Mouse (Mus musculus): ENCODE data around the gene Cmtm8. TPM values are rescaled to one million over a fixed set of nuclear protein-coding genes. Genes with fewer than 3 reads are reported as not detected.

Gene Cmtm8
- polyA plus RNA-seq, 1 experiment from 2014 or later = 62.3 TPM

- peaks cover 9% of the 10 kb centered on the region for H3K4me1 ChIP-seq (ENCODE audit: control insufficient read depth, low read depth, low read length)
- no peak overlapping the region for H3K4me2 ChIP-seq (ENCODE audit: low read depth, low read length)
- ATAC-seq (ENCODE audit: low read depth) = no peak
- no peak overlapping the region for H3K9ac ChIP-seq (ENCODE audit: low read depth, low read length)
- no peak overlapping the region for H3K4me3 ChIP-seq (ENCODE audit: low read depth, low read length)
- H3K9me3 ChIP-seq (replicated peaks; ENCODE audit: control insufficient read depth, low read length) = no peaks in the 10 kb centered on the region
- WGBS (ENCODE audit: insufficient replicate concordance) = 55% methylated on average over 4 of the region's 4 CpGs
- H3K27ac ChIP-seq (ENCODE audit: low read length) = no peak overlapping the region
- H3K36me3 ChIP-seq (ENCODE audit: control insufficient read depth, insufficient read depth) = no peaks in the 10 kb centered on the region; the same call in 1 of the 2 replicates
- H3K27me3 ChIP-seq (ENCODE audit: control insufficient read depth, insufficient read depth, low read depth, low read length) = no peaks in the 10 kb centered on the region
Observed at GRCm38 (mm10) chr9:114812001-114812400, 32.0 kb downstream of the Cmtm8 start.

- H3K4me2 ChIP-seq (ENCODE audit: low read depth, low read length) = peak overlapping the region; percentile 10; the same call in 1 of the 2 replicates
- peaks cover 3% of the 10 kb centered on the region for H3K4me1 ChIP-seq (ENCODE audit: control insufficient read depth, low read depth, low read length)
- no peak overlapping the region; the same call in 1 of the 2 replicates for H3K27ac ChIP-seq (ENCODE audit: low read length)
- no peaks in the 10 kb centered on the region; the same call in 1 of the 2 replicates for H3K36me3 ChIP-seq (ENCODE audit: control insufficient read depth, insufficient read depth)
- H3K4me3 ChIP-seq (ENCODE audit: low read depth, low read length) = no peak overlapping the region
- no peaks in the 10 kb centered on the region for H3K27me3 ChIP-seq (ENCODE audit: control insufficient read depth, insufficient read depth, low read depth, low read length)
- ATAC-seq (ENCODE audit: low read depth) = no peak; the same call in 1 of the 2 replicates
- H3K9ac ChIP-seq (ENCODE audit: low read depth, low read length) = no peak overlapping the region
- WGBS (ENCODE audit: insufficient replicate concordance) = 30% methylated on average over 11 of the region's 11 CpGs
- no peaks in the 10 kb centered on the region for H3K9me3 ChIP-seq (replicated peaks; ENCODE audit: control insufficient read depth, low read length)
Observed at GRCm38 (mm10) chr9:114810837-114811236, 33.1 kb downstream of the Cmtm8 start.

- Histone ChIP-seq H3K4me1 (ENCODE audit: control insufficient read depth, low read depth, low read length) (no peaks in the 10 kb centered on the region; the same call in none of the 2 replicates), H3K27ac (ENCODE audit: low read length) (no peak overlapping the region), H3K27me3 (ENCODE audit: control insufficient read depth, insufficient read depth, low read depth, low read length) (no peaks in the 10 kb centered on the region), H3K9me3 (replicated peaks; ENCODE audit: control insufficient read depth, low read length) (no peaks in the 10 kb centered on the region), H3K4me3 (ENCODE audit: low read depth, low read length) (no peak overlapping the region), H3K4me2 (ENCODE audit: low read depth, low read length) (no peak overlapping the region), H3K36me3 (ENCODE audit: control insufficient read depth, insufficient read depth) (no peaks in the 10 kb centered on the region), H3K9ac (ENCODE audit: low read depth, low read length) (no peak overlapping the region)
- 52% methylated on average over 5 of the region's 5 CpGs for WGBS (ENCODE audit: insufficient replicate concordance)
- 0 out of 2 replicates have a peak, but pooled peaks have one; percentile 30 for ATAC-seq (ENCODE audit: low read depth)
Observed at GRCm38 (mm10) chr9:114808671-114809070, 35.3 kb downstream of the Cmtm8 start.

GRCm38 (mm10) chr9:114807261-114807660 is 36.7 kb downstream of the Cmtm8 start:
- 35% methylated on average over 8 of the region's 8 CpGs for WGBS (ENCODE audit: insufficient replicate concordance)

GRCm38 (mm10) chr9:114805151-114805671 is 38.7 kb downstream of the Cmtm8 start:
- Histone ChIP-seq H3K4me2 (ENCODE audit: low read depth, low read length) (no peak overlapping the region), H3K27me3 (ENCODE audit: control insufficient read depth, insufficient read depth, low read depth, low read length) (no peaks in the 10 kb centered on the region), H3K9ac (ENCODE audit: low read depth, low read length) (no peak overlapping the region), H3K4me3 (ENCODE audit: low read depth, low read length) (no peak overlapping the region), H3K36me3 (ENCODE audit: control insufficient read depth, insufficient read depth) (no peaks in the 10 kb centered on the region), H3K27ac (ENCODE audit: low read length) (no peak overlapping the region), H3K4me1 (ENCODE audit: control insufficient read depth, low read depth, low read length) (no peaks in the 10 kb centered on the region; the same call in 1 of the 2 replicates), H3K9me3 (replicated peaks; ENCODE audit: control insufficient read depth, low read length) (no peaks in the 10 kb centered on the region)
- ATAC-seq (ENCODE audit: low read depth) = peak; percentile 69
- 75% methylated on average over 19 of the region's 19 CpGs for WGBS (ENCODE audit: insufficient replicate concordance)

More at GRCm38 (mm10) chr9:114807261-114807660, 36.7 kb downstream of the Cmtm8 start:
- no peaks in the 10 kb centered on the region for H3K27me3 ChIP-seq (ENCODE audit: control insufficient read depth, insufficient read depth, low read depth, low read length)
- no peaks in the 10 kb centered on the region for H3K36me3 ChIP-seq (ENCODE audit: control insufficient read depth, insufficient read depth)
- H3K4me2 ChIP-seq (ENCODE audit: low read depth, low read length) = no peak overlapping the region
- no peak overlapping the region for H3K9ac ChIP-seq (ENCODE audit: low read depth, low read length)
- no peak overlapping the region for H3K27ac ChIP-seq (ENCODE audit: low read length)
- no peak for ATAC-seq (ENCODE audit: low read depth)
- H3K9me3 ChIP-seq (replicated peaks; ENCODE audit: control insufficient read depth, low read length) = no peaks in the 10 kb centered on the region
- H3K4me1 ChIP-seq (ENCODE audit: control insufficient read depth, low read depth, low read length) = no peaks in the 10 kb centered on the region; the same call in none of the 2 replicates
- no peak overlapping the region for H3K4me3 ChIP-seq (ENCODE audit: low read depth, low read length)

- no peak overlapping the region for H3K9ac ChIP-seq (ENCODE audit: low read depth, low read length)
- H3K4me1 ChIP-seq (ENCODE audit: control insufficient read depth, low read depth, low read length) = no peaks in the 10 kb centered on the region
- no peak for ATAC-seq (ENCODE audit: low read depth)
- H3K4me3 ChIP-seq (ENCODE audit: low read depth, low read length) = no peak overlapping the region
- no peaks in the 10 kb centered on the region for H3K27me3 ChIP-seq (ENCODE audit: control insufficient read depth, insufficient read depth, low read depth, low read length)
- 58% methylated on average over 1 of the region's 1 CpGs for WGBS (ENCODE audit: insufficient replicate concordance)
- no peaks in the 10 kb centered on the region for H3K9me3 ChIP-seq (replicated peaks; ENCODE audit: control insufficient read depth, low read length)
- H3K4me2 ChIP-seq (ENCODE audit: low read depth, low read length) = no peak overlapping the region
- H3K36me3 ChIP-seq (ENCODE audit: control insufficient read depth, insufficient read depth) = no peaks in the 10 kb centered on the region
- no peak overlapping the region for H3K27ac ChIP-seq (ENCODE audit: low read length)
Observed at GRCm38 (mm10) chr9:114802191-114802590, 41.8 kb downstream of the Cmtm8 start.

GRCm38 (mm10) chr9:114801301-114801700 is 42.7 kb downstream of the Cmtm8 start:
- H3K4me3 ChIP-seq (ENCODE audit: low read depth, low read length) = no peak overlapping the region
- 72% methylated on average over 15 of the region's 15 CpGs for WGBS (ENCODE audit: insufficient replicate concordance)
- H3K36me3 ChIP-seq (ENCODE audit: control insufficient read depth, insufficient read depth) = no peaks in the 10 kb centered on the region
- H3K9ac ChIP-seq (ENCODE audit: low read depth, low read length) = no peak overlapping the region
- H3K27ac ChIP-seq (ENCODE audit: low read length) = no peak overlapping the region
- no peaks in the 10 kb centered on the region for H3K27me3 ChIP-seq (ENCODE audit: control insufficient read depth, insufficient read depth, low read depth, low read length)
- ATAC-seq (ENCODE audit: low read depth) = no peak
- H3K4me1 ChIP-seq (ENCODE audit: control insufficient read depth, low read depth, low read length) = no peaks in the 10 kb centered on the region
- no peak overlapping the region for H3K4me2 ChIP-seq (ENCODE audit: low read depth, low read length)
- no peaks in the 10 kb centered on the region for H3K9me3 ChIP-seq (replicated peaks; ENCODE audit: control insufficient read depth, low read length)

GRCm38 (mm10) chr9:114799498-114800107 is 44.4 kb downstream of the Cmtm8 start:
- Histone ChIP-seq H3K4me3 (ENCODE audit: low read depth, low read length) (no peak overlapping the region), H3K36me3 (ENCODE audit: control insufficient read depth, insufficient read depth) (no peaks in the 10 kb centered on the region), H3K9ac (ENCODE audit: low read depth, low read length) (no peak overlapping the region), H3K9me3 (replicated peaks; ENCODE audit: control insufficient read depth, low read length) (no peaks in the 10 kb centered on the region), H3K4me1 (ENCODE audit: control insufficient read depth, low read depth, low read length) (no peaks in the 10 kb centered on the region), H3K27me3 (ENCODE audit: control insufficient read depth, insufficient read depth, low read depth, low read length) (no peaks in the 10 kb centered on the region), H3K27ac (ENCODE audit: low read length) (no peak overlapping the region), H3K4me2 (ENCODE audit: low read depth, low read length) (no peak overlapping the region)
- WGBS (ENCODE audit: insufficient replicate concordance) = 56% methylated on average over 10 of the region's 10 CpGs
- ATAC-seq (ENCODE audit: low read depth) = no peak

GRCm38 (mm10) chr9:114798845-114799244 is 45.1 kb downstream of the Cmtm8 start:
- Histone ChIP-seq H3K4me3 (ENCODE audit: low read depth, low read length) (no peak overlapping the region), H3K27me3 (ENCODE audit: control insufficient read depth, insufficient read depth, low read depth, low read length) (no peaks in the 10 kb centered on the region), H3K9me3 (replicated peaks; ENCODE audit: control insufficient read depth, low read length) (no peaks in the 10 kb centered on the region), H3K4me2 (ENCODE audit: low read depth, low read length) (no peak overlapping the region), H3K4me1 (ENCODE audit: control insufficient read depth, low read depth, low read length) (no peaks in the 10 kb centered on the region), H3K36me3 (ENCODE audit: control insufficient read depth, insufficient read depth) (no peaks in the 10 kb centered on the region), H3K9ac (ENCODE audit: low read depth, low read length) (no peak overlapping the region), H3K27ac (ENCODE audit: low read length) (no peak overlapping the region)
- ATAC-seq (ENCODE audit: low read depth) = no peak
- 42% methylated on average over 6 of the region's 6 CpGs for WGBS (ENCODE audit: insufficient replicate concordance)
